Mouse (Mus musculus): ENCODE data around the gene Aff3. TPM values are rescaled to one million over a fixed set of nuclear protein-coding genes. Genes with fewer than 3 reads are reported as not detected.

Aff3 gene
- polyA plus RNA-seq, 1 experiment = 1.3 TPM

GRCm38 (mm10) chr1:38483191-38483590 lies 181.6 kb downstream of the Aff3 start:
- Histone ChIP-seq H3K4me1 (ENCODE audit: control insufficient read depth, insufficient read depth, insufficient read length, low read length) (peaks cover under 1% of the 10 kb centered on the region; the same call in 1 of the 2 replicates), H3K4me3 (ENCODE audit: insufficient read depth, low read depth, low read length) (no peak overlapping the region), H3K27ac (replicated peaks; ENCODE audit: low read depth, low read length) (no peak overlapping the region)

- Histone ChIP-seq H3K4me3 (ENCODE audit: insufficient read depth, low read depth, low read length) (no peak overlapping the region), H3K4me1 (ENCODE audit: control insufficient read depth, insufficient read depth, insufficient read length, low read length) (peaks cover 3% of the 10 kb centered on the region), H3K27ac (replicated peaks; ENCODE audit: low read depth, low read length) (no peak overlapping the region)
Observed at GRCm38 (mm10) chr1:38478246-38478743, 186.5 kb downstream of the Aff3 start.

GRCm38 (mm10) chr1:38470817-38471216 lies 193.9 kb downstream of the Aff3 start:
- no peak overlapping the region for H3K4me3 ChIP-seq (ENCODE audit: insufficient read depth, low read depth, low read length)
- no peaks in the 10 kb centered on the region for H3K4me1 ChIP-seq (ENCODE audit: control insufficient read depth, insufficient read depth, insufficient read length, low read length)
- no peak overlapping the region for H3K27ac ChIP-seq (replicated peaks; ENCODE audit: low read depth, low read length)

- Histone ChIP-seq H3K4me3 (ENCODE audit: insufficient read depth, low read depth, low read length) (no peak overlapping the region), H3K4me1 (ENCODE audit: control insufficient read depth, insufficient read depth, insufficient read length, low read length) (no peaks in the 10 kb centered on the region), H3K27ac (replicated peaks; ENCODE audit: low read depth, low read length) (no peak overlapping the region)
Observed at GRCm38 (mm10) chr1:38470166-38470565, 194.6 kb downstream of the Aff3 start.

GRCm38 (mm10) chr1:38467305-38468083 lies 197.3 kb downstream of the Aff3 start:
- no peaks in the 10 kb centered on the region for H3K4me1 ChIP-seq (ENCODE audit: control insufficient read depth, insufficient read depth, insufficient read length, low read length)
- no peak overlapping the region for H3K27ac ChIP-seq (replicated peaks; ENCODE audit: low read depth, low read length)
- no peak overlapping the region for H3K4me3 ChIP-seq (ENCODE audit: insufficient read depth, low read depth, low read length)

- H3K4me1 ChIP-seq (ENCODE audit: control insufficient read depth, insufficient read depth, insufficient read length, low read length) = no peaks in the 10 kb centered on the region
- H3K27ac ChIP-seq (replicated peaks; ENCODE audit: low read depth, low read length) = no peak overlapping the region
- H3K4me3 ChIP-seq (ENCODE audit: insufficient read depth, low read depth, low read length) = no peak overlapping the region
Observed at GRCm38 (mm10) chr1:38456719-38457269, 208.0 kb downstream of the Aff3 start.

GRCm38 (mm10) chr1:38454921-38455320 lies 209.8 kb downstream of the Aff3 start:
- no peak overlapping the region for H3K27ac ChIP-seq (replicated peaks; ENCODE audit: low read depth, low read length)
- H3K4me3 ChIP-seq (ENCODE audit: insufficient read depth, low read depth, low read length) = no peak overlapping the region
- no peaks in the 10 kb centered on the region for H3K4me1 ChIP-seq (ENCODE audit: control insufficient read depth, insufficient read depth, insufficient read length, low read length)

- H3K4me1 ChIP-seq (ENCODE audit: control insufficient read depth, insufficient read depth, insufficient read length, low read length) = no peaks in the 10 kb centered on the region
- no peak overlapping the region for H3K27ac ChIP-seq (replicated peaks; ENCODE audit: low read depth, low read length)
- no peak overlapping the region for H3K4me3 ChIP-seq (ENCODE audit: insufficient read depth, low read depth, low read length)
Observed at GRCm38 (mm10) chr1:38451367-38451766, 213.4 kb downstream of the Aff3 start.

- no peaks in the 10 kb centered on the region for H3K4me1 ChIP-seq (ENCODE audit: control insufficient read depth, insufficient read depth, insufficient read length, low read length)
- H3K27ac ChIP-seq (replicated peaks; ENCODE audit: low read depth, low read length) = no peak overlapping the region
Observed at GRCm38 (mm10) chr1:38450677-38451076, 214.1 kb downstream of the Aff3 start.

GRCm38 (mm10) chr1:38449816-38450478 lies 214.8 kb downstream of the Aff3 start:
- H3K27ac ChIP-seq (replicated peaks; ENCODE audit: low read depth, low read length) = no peak overlapping the region
- no peaks in the 10 kb centered on the region for H3K4me1 ChIP-seq (ENCODE audit: control insufficient read depth, insufficient read depth, insufficient read length, low read length)
- H3K4me3 ChIP-seq (ENCODE audit: insufficient read depth, low read depth, low read length) = no peak overlapping the region

More at GRCm38 (mm10) chr1:38450677-38451076, 214.1 kb downstream of the Aff3 start:
- no peak overlapping the region for H3K4me3 ChIP-seq (ENCODE audit: insufficient read depth, low read depth, low read length)

GRCm38 (mm10) chr1:38448854-38449253 lies 215.9 kb downstream of the Aff3 start:
- Histone ChIP-seq H3K27ac (replicated peaks; ENCODE audit: low read depth, low read length) (no peak overlapping the region), H3K4me1 (ENCODE audit: control insufficient read depth, insufficient read depth, insufficient read length, low read length) (no peaks in the 10 kb centered on the region), H3K4me3 (ENCODE audit: insufficient read depth, low read depth, low read length) (no peak overlapping the region)

- H3K4me1 ChIP-seq (ENCODE audit: control insufficient read depth, insufficient read depth, insufficient read length, low read length) = no peaks in the 10 kb centered on the region
- H3K27ac ChIP-seq (replicated peaks; ENCODE audit: low read depth, low read length) = no peak overlapping the region
- H3K4me3 ChIP-seq (ENCODE audit: insufficient read depth, low read depth, low read length) = no peak overlapping the region
Observed at GRCm38 (mm10) chr1:38447581-38447980, 217.2 kb downstream of the Aff3 start.

GRCm38 (mm10) chr1:38446152-38446820 lies 218.5 kb downstream of the Aff3 start:
- Histone ChIP-seq H3K4me1 (ENCODE audit: control insufficient read depth, insufficient read depth, insufficient read length, low read length) (no peaks in the 10 kb centered on the region), H3K4me3 (ENCODE audit: insufficient read depth, low read depth, low read length) (no peak overlapping the region), H3K27ac (replicated peaks; ENCODE audit: low read depth, low read length) (no peak overlapping the region)

GRCm38 (mm10) chr1:38442887-38443286 lies 221.9 kb downstream of the Aff3 start:
- H3K4me3 ChIP-seq (ENCODE audit: insufficient read depth, low read depth, low read length) = no peak overlapping the region
- H3K27ac ChIP-seq (replicated peaks; ENCODE audit: low read depth, low read length) = no peak overlapping the region
- no peaks in the 10 kb centered on the region for H3K4me1 ChIP-seq (ENCODE audit: control insufficient read depth, insufficient read depth, insufficient read length, low read length)

GRCm38 (mm10) chr1:38442479-38442878 lies 222.3 kb downstream of the Aff3 start:
- no peak overlapping the region for H3K4me3 ChIP-seq (ENCODE audit: insufficient read depth, low read depth, low read length)
- no peak overlapping the region for H3K27ac ChIP-seq (replicated peaks; ENCODE audit: low read depth, low read length)
- H3K4me1 ChIP-seq (ENCODE audit: control insufficient read depth, insufficient read depth, insufficient read length, low read length) = peaks cover 3% of the 10 kb centered on the region; the same call in 1 of the 2 replicates

Measured in brown adipose tissue, adult 24 weeks (tissue).